Mouse (Mus musculus): Measurements from ENCODE around the gene Tef. TPM values are rescaled to one million over a fixed set of nuclear protein-coding genes. Genes with fewer than 3 reads are reported as not detected.

Tef gene
- total and polyA plus RNA-seq, 3 experiments = 12.3 to 21.7 TPM; not detected in 1

- peak; percentile 61 for DNase-seq (ENCODE audit: low read depth, low spot score)
- Histone ChIP-seq H3K36me3 (ENCODE audit: control insufficient read depth in 1 of 2, insufficient read depth in 2 of 2, low read length in 2 of 2) (peaks cover 0 to 27% of the 10 kb centered on the region in 2 experiments; a peak in 2 of 4 replicates), H3K4me3 (ENCODE audit: control insufficient read depth in 1 of 2, insufficient read depth in 1 of 2, low read depth in 2 of 2, low read length in 2 of 2) (no peak overlapping the region), H3K79me2 (ENCODE audit: control insufficient read depth, insufficient read depth, low read length, poor library complexity) (peaks cover 6% of the 10 kb centered on the region), H3K4me1 (ENCODE audit: control insufficient read depth in 1 of 2, insufficient read depth in 2 of 2, low read length in 2 of 2) (peaks cover 16 to 34% of the 10 kb centered on the region in 2 experiments), H3K9me3 (replicated peaks; ENCODE audit: insufficient read depth, low read length) (no peaks in the 10 kb centered on the region), H3K27me3 (ENCODE audit: control insufficient read depth in 1 of 2, insufficient read depth in 2 of 2, low read length in 2 of 2) (no peaks in the 10 kb centered on the region), H3K9ac (ENCODE audit: control insufficient read depth, low read depth, low read length, poor library complexity, severe bottlenecking) (no peak overlapping the region), H3K27ac (ENCODE audit: control insufficient read depth, low read depth, low read length) (no peak overlapping the region; the same call in 1 of the 2 replicates)
- TF ChIP-seq EP300 (IDR thresholded peaks at IDR 0.05; ENCODE audit: low read depth in 1 of 2, low read length in 2 of 2) (peak in 1 of 2 experiments; percentile 28; a peak in 1 of 4 replicates), GATA1 (IDR thresholded peaks at IDR 0.05; ENCODE audit: low read depth, low read length) (peak; percentile 75), CHD2 (IDR thresholded peaks at IDR 0.05; ENCODE audit: low read length) (no peak), ETS1 (IDR thresholded peaks at IDR 0.05; ENCODE audit: low read depth, low read length) (peak; percentile 37; the same call in 1 of the 2 replicates), ZMIZ1 (IDR thresholded peaks at IDR 0.05; ENCODE audit: low read depth, low read length) (no peak)
These were observed 12.6 kb downstream of the Tef start for GRCm38 (mm10) chr15:81814716-81815370.

- no peak overlapping the region for H3K4me3 ChIP-seq (ENCODE audit: control insufficient read depth in 1 of 2, insufficient read depth in 1 of 2, low read depth in 2 of 2, low read length in 2 of 2)
These were observed 16.2 kb downstream of the Tef start for GRCm38 (mm10) chr15:81818404-81818803.

GRCm38 (mm10) chr15:81822631-81823030 lies 20.4 kb downstream of the Tef start:
- no peak for DNase-seq (ENCODE audit: low read depth, low spot score)
- no peak overlapping the region for H3K4me3 ChIP-seq (ENCODE audit: control insufficient read depth in 1 of 2, insufficient read depth in 1 of 2, low read depth in 2 of 2, low read length in 2 of 2)
- no peak overlapping the region for H3K9ac ChIP-seq (ENCODE audit: control insufficient read depth, low read depth, low read length, poor library complexity, severe bottlenecking)
- no peak overlapping the region for H3K27ac ChIP-seq (ENCODE audit: control insufficient read depth, low read depth, low read length)
- no peaks in the 10 kb centered on the region for H3K4me1 ChIP-seq (ENCODE audit: control insufficient read depth in 1 of 2, insufficient read depth in 2 of 2, low read length in 2 of 2)
- no peaks in the 10 kb centered on the region for H3K9me3 ChIP-seq (replicated peaks; ENCODE audit: insufficient read depth, low read length)
- H3K79me2 ChIP-seq (ENCODE audit: control insufficient read depth, insufficient read depth, low read length, poor library complexity) = no peaks in the 10 kb centered on the region
- H3K36me3 ChIP-seq (ENCODE audit: control insufficient read depth in 1 of 2, insufficient read depth in 2 of 2, low read length in 2 of 2) = no peaks in the 10 kb centered on the region
- H3K27me3 ChIP-seq (ENCODE audit: control insufficient read depth in 1 of 2, insufficient read depth in 2 of 2, low read length in 2 of 2) = no peaks in the 10 kb centered on the region
- no peak for TF ChIP-seq BHLHE40 (IDR thresholded peaks at IDR 0.05; ENCODE audit: borderline replicate concordance, low read depth, low read length)
- no peak for TF ChIP-seq MAX (IDR thresholded peaks at IDR 0.05; ENCODE audit: low read length)
- TF ChIP-seq JUND (IDR thresholded peaks at IDR 0.05; ENCODE audit: low read depth, low read length) = no peak
- no peak for TF ChIP-seq MYC (IDR thresholded peaks at IDR 0.05; ENCODE audit: low read depth, low read length)
- TF ChIP-seq MAFK (IDR thresholded peaks at IDR 0.05; ENCODE audit: borderline replicate concordance, low read depth, low read length) = no peak
- TF ChIP-seq CTCF (IDR thresholded peaks at IDR 0.05 in 2 of 3, conservative IDR thresholded peaks at IDR 0.05 in 1 of 3; ENCODE audit: control insufficient read depth in 1 of 3, insufficient read depth in 1 of 3, low read depth in 2 of 3, low read length in 3 of 3, poor library complexity in 1 of 3, severe bottlenecking in 1 of 3) = no peak
- no peak for TF ChIP-seq RAD21 (IDR thresholded peaks at IDR 0.05; ENCODE audit: low read depth, low read length)
- no peak for TF ChIP-seq TAL1 (IDR thresholded peaks at IDR 0.05; ENCODE audit: low read length)
- TF ChIP-seq USF2 (IDR thresholded peaks at IDR 0.05; ENCODE audit: borderline replicate concordance in 1 of 2, insufficient read depth in 1 of 2, low read depth in 1 of 2, low read length in 2 of 2) = no peak
- TF ChIP-seq EP300 (IDR thresholded peaks at IDR 0.05; ENCODE audit: low read depth in 1 of 2, low read length in 2 of 2) = no peak
- no peak for TF ChIP-seq POLR2AphosphoS5 (IDR thresholded peaks at IDR 0.05; ENCODE audit: borderline replicate concordance, low read depth, low read length)

More at GRCm38 (mm10) chr15:81818404-81818803, 16.2 kb downstream of the Tef start:
- Histone ChIP-seq H3K36me3 (ENCODE audit: control insufficient read depth in 1 of 2, insufficient read depth in 2 of 2, low read length in 2 of 2) (peaks cover 0 to 16% of the 10 kb centered on the region in 2 experiments; a peak in 2 of 4 replicates), H3K27ac (ENCODE audit: control insufficient read depth, low read depth, low read length) (no peak overlapping the region), H3K4me1 (ENCODE audit: control insufficient read depth in 1 of 2, insufficient read depth in 2 of 2, low read length in 2 of 2) (peaks cover 11 to 18% of the 10 kb centered on the region in 2 experiments), H3K9ac (ENCODE audit: control insufficient read depth, low read depth, low read length, poor library complexity, severe bottlenecking) (no peak overlapping the region), H3K27me3 (ENCODE audit: control insufficient read depth in 1 of 2, insufficient read depth in 2 of 2, low read length in 2 of 2) (no peaks in the 10 kb centered on the region), H3K9me3 (replicated peaks; ENCODE audit: insufficient read depth, low read length) (no peaks in the 10 kb centered on the region), H3K79me2 (ENCODE audit: control insufficient read depth, insufficient read depth, low read length, poor library complexity) (no peaks in the 10 kb centered on the region)
- DNase-seq (ENCODE audit: low read depth, low spot score) = no peak
- TF ChIP-seq BHLHE40 (IDR thresholded peaks at IDR 0.05; ENCODE audit: borderline replicate concordance, low read depth, low read length) = no peak
- no peak for TF ChIP-seq MYC (IDR thresholded peaks at IDR 0.05; ENCODE audit: low read depth, low read length)
- no peak for TF ChIP-seq SMC3 (IDR thresholded peaks at IDR 0.05; ENCODE audit: low read depth, low read length)
- TF ChIP-seq UBTF (IDR thresholded peaks at IDR 0.05; ENCODE audit: borderline replicate concordance, insufficient read depth, low read depth, low read length) = no peak
- TF ChIP-seq ETS1 (IDR thresholded peaks at IDR 0.05; ENCODE audit: low read depth, low read length) = no peak
- no peak for TF ChIP-seq GATA1 (IDR thresholded peaks at IDR 0.05; ENCODE audit: low read depth, low read length)
- no peak for TF ChIP-seq TBP (IDR thresholded peaks at IDR 0.05; ENCODE audit: low read depth, low read length)
- no peak for TF ChIP-seq ZKSCAN1 (IDR thresholded peaks at IDR 0.05; ENCODE audit: low read depth, low read length)

Data from MEL (cell line).